Mouse (Mus musculus): Measurements from ENCODE around the gene Tomm40l.

DNA sequence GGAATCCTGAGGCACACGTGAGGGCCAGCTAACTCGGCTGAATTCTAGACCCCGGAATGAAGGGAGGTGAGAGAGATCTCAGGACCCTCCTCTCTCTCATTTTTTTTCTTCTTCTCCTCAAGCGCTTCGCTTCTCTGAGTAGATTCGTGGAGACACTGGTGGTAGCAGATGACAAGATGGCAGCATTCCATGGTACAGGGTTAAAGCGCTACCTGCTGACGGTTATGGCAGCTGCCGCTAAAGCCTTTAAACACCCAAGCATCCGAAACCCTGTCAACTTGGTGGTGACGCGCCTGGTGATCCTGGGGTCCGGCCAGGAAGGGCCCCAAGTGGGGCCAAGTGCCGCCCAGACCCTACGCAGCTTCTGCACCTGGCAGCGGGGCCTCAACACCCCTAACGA is 30.1 kb upstream of the Tomm40l start:
- no peak for TF ChIP-seq CTCF (IDR thresholded peaks at IDR 0.05; ENCODE audit: extremely low read depth, insufficient read depth, insufficient read length, insufficient replicate concordance)
- TF ChIP-seq POLR2A (IDR thresholded peaks at IDR 0.05; ENCODE audit: low read depth, low read length): no peak
